Mouse (Mus musculus) MN1 (cell line): ENCODE measurements around the gene Afmid.
A peak's percentile ranks its signal among the peaks of the same experiment; 100 is the strongest.
"Not testable (repeated sequence)": the region's sequence is repeated elsewhere in the genome, so short reads cannot be mapped to it uniquely, and the experiment has no call there.

Experiments
- DNase-seq: peaks from one replicate; pipeline ENCODE4 v3.0.0-alpha.2; 2016; ENCODE audit warnings: low spot score

The Afmid gene

GRCm38 (mm10) chr11:117794035-117794551, 31.6 kb upstream of the Afmid start:
- DNase-seq: no peak

- DNase-seq: no peak
These were observed 28.8 kb upstream of the Afmid start for GRCm38 (mm10) chr11:117796954-117797353.

DNA sequence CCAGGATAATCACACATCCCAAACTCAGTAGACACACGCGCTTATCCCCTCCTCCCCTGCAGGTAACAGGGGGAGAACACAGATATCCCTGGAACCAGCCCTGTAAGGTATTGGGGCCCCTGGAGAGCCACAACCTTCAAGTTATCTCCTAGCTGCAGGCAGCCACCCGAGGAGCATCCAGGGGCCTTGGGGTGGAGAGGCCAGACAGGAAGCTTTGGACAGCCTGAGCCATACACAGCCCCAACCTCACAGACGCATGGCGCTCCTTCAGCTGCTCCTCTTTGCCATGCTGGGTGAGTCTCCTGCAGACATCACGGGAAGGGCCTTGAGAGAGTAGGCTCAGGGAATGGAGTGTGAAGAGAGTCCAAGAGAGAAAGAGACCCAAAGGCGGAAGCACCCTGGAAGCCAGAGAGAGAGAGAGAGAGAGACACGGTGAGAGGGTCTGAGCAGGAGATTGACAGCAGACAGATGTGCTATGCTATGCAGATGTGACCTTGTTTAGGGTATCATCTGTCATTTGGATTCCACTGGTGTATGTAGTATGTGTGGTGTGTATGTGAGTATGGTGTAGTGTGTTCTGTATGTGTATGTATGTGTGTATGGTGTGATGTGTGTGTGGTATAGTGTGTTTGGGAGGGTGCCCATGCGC, 28.1 kb upstream of the Afmid start, which contains the start of gene 6030468B19Rik:
Gene 6030468B19Rik, plus strand, starts transcription at position 150 of the 649 bp plus-strand sequence.
- DNase-seq: no peak

GRCm38 (mm10) chr11:117798160-117798541, 27.6 kb upstream of the Afmid start:
- DNase-seq: no peak

GRCm38 (mm10) chr11:117799174-117799573, 26.6 kb upstream of the Afmid start:
- DNase-seq: no peak

DNA sequence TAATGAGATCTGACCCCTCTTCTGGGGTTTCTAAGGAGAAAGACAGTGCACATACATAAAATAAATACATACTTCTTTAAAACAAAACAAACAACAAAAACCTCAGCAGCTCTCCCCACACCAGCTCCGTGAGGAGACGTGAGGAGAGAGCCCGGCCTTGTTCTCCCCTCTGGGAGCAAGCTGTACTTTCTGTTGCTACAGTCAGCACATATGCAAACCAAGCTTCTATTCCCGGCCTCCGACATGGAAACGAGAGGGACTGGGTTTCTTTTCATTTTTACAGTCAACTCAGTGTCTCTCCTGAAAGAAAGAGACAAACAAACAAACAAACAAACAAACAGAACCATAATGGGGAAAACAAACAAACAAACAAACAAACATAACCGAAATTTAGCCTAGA, 25.7 kb upstream of the Afmid start:
- DNase-seq: no peak

DNA sequence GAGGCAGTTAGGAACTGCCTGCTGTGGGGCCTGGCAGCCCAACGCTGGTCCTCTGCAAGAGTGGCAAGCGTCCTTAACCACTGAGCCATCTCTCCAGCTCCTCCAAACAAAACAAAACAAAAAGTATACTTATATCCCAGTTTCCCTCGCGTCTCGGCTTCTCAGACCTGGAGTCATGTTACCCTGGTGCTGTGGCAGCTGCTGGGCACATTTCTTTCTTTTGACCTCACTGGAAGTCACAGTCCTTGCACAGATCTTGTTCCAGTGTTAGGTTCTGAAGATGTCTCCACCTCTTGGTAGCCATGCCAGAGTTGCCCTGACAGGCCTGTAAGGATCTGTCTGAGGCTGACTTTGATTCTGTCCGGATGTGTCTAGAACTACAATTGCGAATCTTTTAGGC, 24.1 kb upstream of the Afmid start:
- no peak for DNase-seq

- no peak for DNase-seq
These were observed 22.5 kb upstream of the Afmid start for GRCm38 (mm10) chr11:117803166-117803688.

DNA sequence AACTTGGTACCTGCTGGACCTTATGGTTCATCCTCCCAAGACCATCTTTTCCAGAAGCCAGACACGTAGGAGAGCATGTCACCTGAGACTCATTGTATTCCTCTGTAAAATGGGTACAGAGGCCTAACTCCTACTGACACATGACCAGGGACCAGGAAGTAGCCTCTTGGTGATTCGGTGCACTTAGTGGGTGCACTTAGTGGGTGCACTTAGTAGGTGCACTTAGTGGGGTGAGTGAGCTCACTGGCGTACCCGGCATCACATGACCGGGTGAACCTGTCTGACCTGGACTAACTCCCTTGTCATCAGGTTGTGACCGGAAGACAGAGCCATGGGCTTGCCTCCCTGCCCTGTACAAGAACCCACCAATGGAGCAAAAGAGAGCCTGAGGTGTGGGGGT, 18.9 kb upstream of the Afmid start:
- no peak for DNase-seq

GRCm38 (mm10) chr11:117809407-117810311, 16.1 kb upstream of the Afmid start, which contains the start of the genes Gm20708 and Syngr2:
Gene Gm20708 (plus strand): TSS chr11:117809668.
Gene Syngr2 (plus strand): TSS chr11:117809668.
- DNase-seq: peak; percentile 74

GRCm38 (mm10) chr11:117810401-117811046, 15.2 kb upstream of the Afmid start:
- peak; percentile 92 for DNase-seq

- DNase-seq: no peak
These were observed 11.9 kb upstream of the Afmid start for GRCm38 (mm10) chr11:117813867-117814266.

GRCm38 (mm10) chr11:117814704-117815366, 10.9 kb upstream of the Afmid start:
- no peak for DNase-seq

DNA sequence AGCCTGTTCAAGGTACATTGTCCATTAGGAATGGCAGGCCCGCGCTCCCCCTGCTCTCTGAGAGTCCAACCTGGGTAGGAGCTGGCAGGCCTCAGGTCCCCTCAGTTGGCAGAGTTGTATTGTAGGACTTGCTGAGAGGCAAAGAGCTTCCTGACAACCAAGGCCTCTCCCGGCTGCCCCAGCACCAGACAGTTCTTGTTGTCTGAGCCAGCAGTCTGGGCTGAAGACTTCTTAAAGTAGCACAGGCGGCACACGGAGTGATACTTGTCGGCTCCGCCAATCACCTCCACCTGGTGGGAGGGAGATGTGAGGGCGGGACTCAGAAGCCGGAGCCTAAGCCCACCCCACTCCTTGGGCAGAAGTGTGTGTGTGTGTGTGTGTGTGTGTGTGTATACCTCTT, 9.9 kb upstream of the Afmid start:
- DNase-seq: not testable (repeated sequence)

GRCm38 (mm10) chr11:117816389-117816996, 9.2 kb upstream of the Afmid start:
- DNase-seq: no peak

DNA sequence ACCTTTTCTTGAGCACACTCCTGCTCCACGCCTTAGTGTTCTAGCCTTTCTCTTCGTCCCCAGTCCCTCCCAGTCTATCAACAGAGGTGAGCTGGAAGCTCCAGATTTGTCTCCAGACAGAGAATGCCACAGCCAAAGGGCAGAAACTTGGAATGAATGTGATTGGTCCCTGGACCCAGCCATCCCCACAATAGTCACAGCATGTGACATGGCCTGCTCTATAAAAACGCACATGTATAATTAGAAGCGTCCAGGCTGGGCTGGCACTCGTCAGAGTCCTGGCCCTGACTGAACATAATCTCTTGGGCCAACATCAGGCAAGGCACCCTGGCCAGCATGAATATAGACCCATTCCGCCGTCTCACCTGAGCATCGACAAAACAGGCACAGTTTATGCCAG, 6.6 kb upstream of the Afmid start:
- no peak for DNase-seq

- DNase-seq: no peak
These were observed 5.6 kb upstream of the Afmid start for GRCm38 (mm10) chr11:117820173-117820572.

DNA sequence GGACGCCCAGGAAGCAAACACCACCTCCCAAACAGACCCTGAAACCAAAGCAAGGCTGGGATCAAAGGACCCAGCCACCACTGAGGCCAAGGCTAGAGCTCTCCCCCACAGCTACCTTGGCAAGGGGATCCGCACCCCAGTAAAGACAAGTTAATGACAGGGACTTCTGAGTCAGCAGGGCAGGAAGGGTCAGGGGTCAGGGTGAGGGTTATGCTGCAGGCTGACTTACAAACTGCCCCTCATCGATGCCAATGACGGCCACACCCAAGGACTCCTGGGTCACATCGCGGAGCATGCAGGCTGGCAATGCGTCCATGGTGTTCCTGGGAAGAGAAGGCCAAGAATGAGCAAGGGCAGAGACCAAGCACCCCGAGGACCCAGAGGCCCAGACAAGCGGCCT, 3.9 kb upstream of the Afmid start:
- no peak for DNase-seq

- peak; percentile 54 for DNase-seq
These were observed 2.9 kb upstream of the Afmid start for GRCm38 (mm10) chr11:117822728-117823241.

- no peak for DNase-seq
These were observed 2.3 kb upstream of the Afmid start for GRCm38 (mm10) chr11:117823411-117823810.
